Mouse (Mus musculus) megakaryocyte, adult 5-6 weeks (primary cell): ENCODE measurements around the gene Gm9774. TPM values are rescaled to one million over a fixed set of nuclear protein-coding genes. Genes with fewer than 3 reads are reported as not detected.

Experiments
- ATAC-seq: 2 replicates; pipeline ENCODE4 v1.8.0; 2016; ENCODE audit warnings: mild to moderate bottlenecking, inconsistent platforms; ENCODE audit not compliant: poor library complexity, severe bottlenecking
- total RNA-seq, 2 experiments: library from RNA; stranded (forward) in 1 of 2; stranded (reverse) in 1 of 2; fragments of 153-499, 151-499 nt in 1 of 2; fragments of 221-1000, 200-1000 nt in 1 of 2; gene quantifications; 2 replicates each; pipeline versions ENCODE4 v1.2.3 to v1.2.4; 2015 to 2017

The Gm9774 gene
- 7.0 and 7.4 TPM in 2 replicates for total RNA-seq (2015)
- total RNA-seq (2017), result 1.1 and 2.3 TPM in 2 replicates

- ATAC-seq, result no peak
Measured at GRCm38 (mm10) chr3:92429323-92429722, at the start of gene Gm9774. TSS of gene Gm9774 (minus strand) at chr3:92429423.

- ATAC-seq, result no peak
Measured at GRCm38 (mm10) chr3:92470111-92470510, 40.9 kb upstream of the Gm9774 start.

GRCm38 (mm10) chr3:92467424-92467823 is 38.2 kb upstream of the Gm9774 start:
- no peak for ATAC-seq

- no peak for ATAC-seq
Measured at GRCm38 (mm10) chr3:92466576-92466975, 37.4 kb upstream of the Gm9774 start.

GRCm38 (mm10) chr3:92458620-92459019 is 29.4 kb upstream of the Gm9774 start, which contains the start of gene Sprr3:
TSS of gene Sprr3 (minus strand) at chr3:92458720.
- ATAC-seq, result no peak

- ATAC-seq, result no peak
Measured at GRCm38 (mm10) chr3:92455151-92455550, 25.9 kb upstream of the Gm9774 start.

GRCm38 (mm10) chr3:92440177-92440576 is 11.0 kb upstream of the Gm9774 start:
- ATAC-seq, result no peak

GRCm38 (mm10) chr3:92438689-92439088 is 9.5 kb upstream of the Gm9774 start, which contains the start of gene Sprr1b:
TSS of gene Sprr1b (minus strand) at chr3:92438789.
- ATAC-seq, result no peak

- ATAC-seq, result no peak
Measured at GRCm38 (mm10) chr3:92432282-92432681, 3.1 kb upstream of the Gm9774 start, which contains the start of gene Sprr2k. TSS of gene Sprr2k (plus strand) at chr3:92432582.

- ATAC-seq, result no peak
Measured at GRCm38 (mm10) chr3:92417782-92418181, 11.4 kb downstream of the Gm9774 start, which contains the start of gene Sprr2j-ps. TSS of gene Sprr2j-ps (plus strand) at chr3:92418082.

GRCm38 (mm10) chr3:92407691-92408090 is 21.5 kb downstream of the Gm9774 start, which contains the start of gene Sprr2i:
TSS of gene Sprr2i (plus strand) at chr3:92407991.
- no peak for ATAC-seq

- no peak for ATAC-seq
Measured at GRCm38 (mm10) chr3:92394301-92394700, 34.9 kb downstream of the Gm9774 start.

GRCm38 (mm10) chr3:92385385-92385784 is 43.8 kb downstream of the Gm9774 start, which contains the start of gene Sprr2h:
TSS of gene Sprr2h (plus strand) at chr3:92385685.
- no peak for ATAC-seq

Other genes starting within 250 kb of the Gm9774 start
- gene Sprr2a1, start 213.6 kb downstream of the Gm9774 start, total RNA-seq (2015), result not detected in 2 replicates
- not detected in 2 replicates for gene Sprr2a1, start 213.6 kb downstream of the Gm9774 start, total RNA-seq (2017)
- gene Sprr2a2, start 213.5 kb downstream of the Gm9774 start, total RNA-seq (2015), result not detected in 2 replicates
- gene Sprr2a2, start 213.5 kb downstream of the Gm9774 start, total RNA-seq (2017), result not detected in 2 replicates
- gene Sprr2a3, start 144.0 kb downstream of the Gm9774 start, total RNA-seq (2015), result not detected in 2 replicates
- gene Sprr2a3, start 144.0 kb downstream of the Gm9774 start, total RNA-seq (2017), result not detected in 2 replicates
- not detected in 2 replicates for gene Sprr2b, start 112.8 kb downstream of the Gm9774 start, total RNA-seq (2015)
- gene Sprr2b, start 112.8 kb downstream of the Gm9774 start, total RNA-seq (2017), result not detected in 2 replicates
- not detected in 2 replicates for gene Sprr2d, start 90.3 kb downstream of the Gm9774 start, total RNA-seq (2015)
- not detected in 2 replicates for gene Sprr2d, start 90.3 kb downstream of the Gm9774 start, total RNA-seq (2017)
- not detected in 2 replicates for gene Sprr2e, start 77.3 kb downstream of the Gm9774 start, total RNA-seq (2015)
- not detected in 2 replicates for gene Sprr2e, start 77.3 kb downstream of the Gm9774 start, total RNA-seq (2017)
- gene Sprr2f, start 64.2 kb downstream of the Gm9774 start, total RNA-seq (2015), result not detected in 2 replicates
- gene Sprr2f, start 64.2 kb downstream of the Gm9774 start, total RNA-seq (2017), result not detected in 2 replicates
- gene Sprr2h, start 43.7 kb downstream of the Gm9774 start, total RNA-seq (2015), result not detected in 2 replicates
- not detected in 2 replicates for gene Sprr2h, start 43.7 kb downstream of the Gm9774 start, total RNA-seq (2017)
- not detected in 2 replicates for gene Sprr2i, start 21.4 kb downstream of the Gm9774 start, total RNA-seq (2015)
- gene Sprr2i, start 21.4 kb downstream of the Gm9774 start, total RNA-seq (2017), result not detected in 2 replicates
- not detected in 2 replicates for gene Sprr2j-ps, start 11.3 kb downstream of the Gm9774 start, total RNA-seq (2015)
- gene Sprr2j-ps, start 11.3 kb downstream of the Gm9774 start, total RNA-seq (2017), result not detected in 2 replicates
- gene Sprr2k, start 3.2 kb upstream of the Gm9774 start, total RNA-seq (2015), result not detected in 2 replicates
- gene Sprr2k, start 3.2 kb upstream of the Gm9774 start, total RNA-seq (2017), result not detected in 2 replicates
- gene Sprr1b, start 9.4 kb upstream of the Gm9774 start, total RNA-seq (2015), result not detected in 2 replicates
- gene Sprr1b, start 9.4 kb upstream of the Gm9774 start, total RNA-seq (2017), result not detected in 2 replicates
- gene Sprr3, start 29.3 kb upstream of the Gm9774 start, total RNA-seq (2015), result not detected in 2 replicates
- not detected in 2 replicates for gene Sprr3, start 29.3 kb upstream of the Gm9774 start, total RNA-seq (2017)
- gene Sprr1a, start 56.5 kb upstream of the Gm9774 start, total RNA-seq (2015), result not detected in 2 replicates
- gene Sprr1a, start 56.5 kb upstream of the Gm9774 start, total RNA-seq (2017), result not detected in 2 replicates
- not detected in 2 replicates for gene Sprr4, start 71.1 kb upstream of the Gm9774 start, total RNA-seq (2015)
- gene Sprr4, start 71.1 kb upstream of the Gm9774 start, total RNA-seq (2017), result not detected in 2 replicates
- not detected in 2 replicates for gene 2310046K23Rik, start 105.1 kb upstream of the Gm9774 start, total RNA-seq (2015)
- gene 2310046K23Rik, start 105.1 kb upstream of the Gm9774 start, total RNA-seq (2017), result not detected in 2 replicates
- 0.18 TPM in 1 of 2 replicates, not detected in the other for gene Ivl, start 144.3 kb upstream of the Gm9774 start, total RNA-seq (2015)
- gene Ivl, start 144.3 kb upstream of the Gm9774 start, total RNA-seq (2017), result not detected in 2 replicates
- not detected in 2 replicates for gene Smcp, start 159.6 kb upstream of the Gm9774 start, total RNA-seq (2015)
- not detected in 2 replicates for gene Smcp, start 159.6 kb upstream of the Gm9774 start, total RNA-seq (2017)
- gene 2210017I01Rik, start 178.1 kb upstream of the Gm9774 start, total RNA-seq (2015), result not detected in 2 replicates
- not detected in 2 replicates for gene 2210017I01Rik, start 178.1 kb upstream of the Gm9774 start, total RNA-seq (2017)
- gene Lce6a, start 192.2 kb upstream of the Gm9774 start, total RNA-seq (2015), result not detected in 2 replicates
- gene Lce6a, start 192.2 kb upstream of the Gm9774 start, total RNA-seq (2017), result not detected in 2 replicates
- gene Lce1a1, start 218.9 kb upstream of the Gm9774 start, total RNA-seq (2015), result not detected in 2 replicates
- not detected in 2 replicates for gene Lce1a1, start 218.9 kb upstream of the Gm9774 start, total RNA-seq (2017)
- not detected in 2 replicates for gene Lce1b, start 227.5 kb upstream of the Gm9774 start, total RNA-seq (2015)
- not detected in 2 replicates for gene Lce1b, start 227.5 kb upstream of the Gm9774 start, total RNA-seq (2017)
- gene Lce1a2, start 240.9 kb upstream of the Gm9774 start, total RNA-seq (2015), result not detected in 2 replicates
- gene Lce1a2, start 240.9 kb upstream of the Gm9774 start, total RNA-seq (2017), result not detected in 2 replicates
- not detected in 2 replicates for gene Lce1c, start 249.8 kb upstream of the Gm9774 start, total RNA-seq (2015)
- not detected in 2 replicates for gene Lce1c, start 249.8 kb upstream of the Gm9774 start, total RNA-seq (2017)